19 mouse cellular contexts compared by ENCODE assay signal in the genomic region with DNA sequence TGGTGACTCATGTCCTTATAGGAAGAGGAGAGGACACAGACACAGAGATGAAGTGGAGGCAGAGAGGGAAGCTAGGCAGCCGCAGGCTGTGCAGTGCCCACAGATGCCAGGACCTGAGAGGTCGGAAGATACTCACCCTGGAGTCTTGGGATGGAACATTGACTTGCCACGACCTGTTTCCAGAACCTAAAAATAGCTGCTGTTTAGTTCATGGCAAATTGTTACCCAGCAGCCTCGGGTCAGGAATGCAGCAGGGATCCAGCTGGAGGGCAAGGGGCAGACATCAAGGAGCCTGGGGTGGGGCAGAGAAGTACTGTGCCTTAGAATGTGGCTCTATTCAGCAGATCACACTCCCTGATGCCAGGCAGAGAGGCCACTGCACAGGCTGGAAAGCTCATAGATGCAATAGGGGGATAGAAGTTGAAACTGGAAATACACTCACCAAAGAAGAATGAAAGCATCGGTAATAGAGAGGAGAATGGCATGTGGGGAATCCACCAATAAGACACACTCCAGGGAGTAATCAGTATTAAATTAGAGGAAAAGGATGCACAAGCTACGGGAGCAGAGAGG.
DNase-seq lines count a peak whose midpoint lies in the region; ATAC-seq lines count a peak whose summit lies in the region.
"Had no signal": no experiment of that assay in that cellular context is flagged by ENCODE, and none has a peak within 500 bp of the region (broad histone marks: within the 10 kb centered on the region; RNA-seq: fewer than 3 reads in every experiment).

No protein-coding gene starts in this region.

- no peaks in the 10 kb centered on the region for H3K9me3 ChIP-seq in heart, embryonic 10.5 days
- H3K9me3 ChIP-seq in intestine, embryonic 15.5 days: no peaks in the 10 kb centered on the region
- H3K9me3 ChIP-seq: hindbrain, embryonic 13.5 days; limb, embryonic 12.5 days; neural tube, embryonic 13.5 days had no signal

- intact Hi-C loops in heart, postnatal 25 days (cut with DNase I): no loop called here

- ATAC-seq in intestine, embryonic 15.5 days: no peak
- ATAC-seq: forebrain, postnatal 0 days; lung, postnatal 0 days had no signal

- H3K4me2 ChIP-seq in intestine, embryonic 15.5 days (replicated peaks): no peak overlapping the region
- H3K4me2 ChIP-seq: hindbrain, embryonic 13.5 days; limb, embryonic 12.5 days; neural tube, embryonic 13.5 days had no signal

- H3K4me3 ChIP-seq in heart, embryonic 10.5 days: no peak overlapping the region
- H3K4me3 ChIP-seq in intestine, embryonic 15.5 days (replicated peaks): no peak overlapping the region
- H3K4me3 ChIP-seq: erythroblast, embryonic 14.5 days; hindbrain, embryonic 13.5 days; limb, embryonic 12.5 days; megakaryocyte, embryonic 14.5 days; neural tube, embryonic 13.5 days had no signal

- peak overlapping the region; percentile 43 for H3K27ac ChIP-seq in heart, embryonic 10.5 days
- no peak overlapping the region for H3K27ac ChIP-seq in intestine, embryonic 15.5 days
- H3K27ac ChIP-seq: hindbrain, embryonic 13.5 days; limb, embryonic 12.5 days; liver, embryonic 14.5 days; neural tube, embryonic 13.5 days had no signal

- no peak overlapping the region for H3K9ac ChIP-seq in intestine, embryonic 15.5 days
- H3K9ac ChIP-seq: forebrain, postnatal 0 days; hindbrain, embryonic 13.5 days; limb, embryonic 12.5 days; liver, embryonic 14.5 days; neural tube, embryonic 13.5 days had no signal

- no peaks in the 10 kb centered on the region for H3K27me3 ChIP-seq in heart, embryonic 10.5 days (ENCODE audit: insufficient read depth, poor library complexity, severe bottlenecking)
- H3K27me3 ChIP-seq in intestine, embryonic 15.5 days (replicated peaks): 0 out of 2 replicates have a peak, but pooled peaks cover 2% of the 10 kb centered on the region
- H3K27me3 ChIP-seq: limb, embryonic 12.5 days had no signal

- peaks cover 17% of the 10 kb centered on the region for H3K4me1 ChIP-seq in heart, embryonic 10.5 days
- H3K4me1 ChIP-seq in intestine, embryonic 15.5 days (replicated peaks): no peaks in the 10 kb centered on the region
- H3K4me1 ChIP-seq: limb, embryonic 12.5 days; megakaryocyte, embryonic 14.5 days had no signal

- 36% methylated on average over 6 of the region's 6 CpGs for WGBS in heart, embryonic 10.5 days
- WGBS in intestine, embryonic 15.5 days: 43% methylated on average over 6 of the region's 6 CpGs

- H3K36me3 ChIP-seq in heart, embryonic 10.5 days: no peaks in the 10 kb centered on the region
- H3K36me3 ChIP-seq in intestine, embryonic 15.5 days: no peaks in the 10 kb centered on the region
- H3K36me3 ChIP-seq: hindbrain, embryonic 13.5 days; limb, embryonic 12.5 days; neural tube, embryonic 13.5 days had no signal

- DNase-seq in heart, adult 11 months: peak; percentile 93
- DNase-seq in heart, postnatal 25 days (ENCODE audit: low spot score): no peak
- peak; percentile 27 to 64 for DNase-seq in kidney, postnatal 25 days
- no peak for DNase-seq in kidney, postnatal 14 days
- no peak for DNase-seq in heart, embryonic 10.5 days (ENCODE audit: low spot score)
- DNase-seq in yolk sac, embryonic 10.5 days (ENCODE audit: low spot score): peak; percentile 12
- DNase-seq in layer of hippocampus, postnatal 10 days (ENCODE audit: low spot score in 2 of 2): no peak
- DNase-seq: adrenal gland, postnatal 14 days; cerebellum, adult 8-10 months; forebrain, postnatal 0 days; thymus, adult 18-20 months had no signal

Comparison
In these comparisons a context has a peak if more than half of its experiments do, and no peak if none do; other contexts are left out.
1. DNase-seq: peak in heart, adult 11 months (single experiment), kidney, postnatal 25 days (2 of 2) and yolk sac, embryonic 10.5 days (single experiment); none in heart, postnatal 25 days (single experiment), kidney, postnatal 14 days (single experiment), heart, embryonic 10.5 days (single experiment) and layer of hippocampus, postnatal 10 days (0 of 2).